Mouse (Mus musculus) WW6 (cell line): ENCODE measurements at regions not wholly inside any gene's neighbourhood (a gene's known extent, or its start where the extent isn't known, plus 50 kb on each side); places are given as distances from the start of the nearest gene placed in this dataset.
"Not testable (repeated sequence)": the region's sequence is repeated elsewhere in the genome, so short reads cannot be mapped to it uniquely, and the experiment has no call there.

Experiments used
- DNase-seq: peaks from one replicate; pipeline ENCODE4 v3.0.0-alpha.2; 2013; ENCODE audit warnings: low read depth, low spot score

DNA sequence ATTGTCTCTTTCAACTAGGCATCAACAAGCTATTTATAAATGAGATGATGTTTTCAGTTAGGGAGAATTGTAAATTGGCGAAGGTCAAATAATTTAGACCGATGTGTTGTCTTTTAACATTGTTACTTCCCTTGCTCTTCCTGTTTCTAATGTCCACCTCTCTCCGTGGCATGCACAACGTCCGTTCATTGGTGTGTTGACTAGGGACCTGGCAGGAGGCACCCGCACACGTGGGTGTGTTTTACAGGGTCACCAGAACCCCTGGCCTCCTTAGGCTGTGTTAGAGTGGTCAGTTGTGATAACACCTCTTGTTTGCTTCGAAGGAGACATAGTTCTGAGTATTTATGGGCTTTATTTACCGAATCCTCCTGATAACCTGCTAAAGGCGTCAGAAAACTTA, 222.8 kb downstream of the Brms1l start:
- DNase-seq = no peak

DNA sequence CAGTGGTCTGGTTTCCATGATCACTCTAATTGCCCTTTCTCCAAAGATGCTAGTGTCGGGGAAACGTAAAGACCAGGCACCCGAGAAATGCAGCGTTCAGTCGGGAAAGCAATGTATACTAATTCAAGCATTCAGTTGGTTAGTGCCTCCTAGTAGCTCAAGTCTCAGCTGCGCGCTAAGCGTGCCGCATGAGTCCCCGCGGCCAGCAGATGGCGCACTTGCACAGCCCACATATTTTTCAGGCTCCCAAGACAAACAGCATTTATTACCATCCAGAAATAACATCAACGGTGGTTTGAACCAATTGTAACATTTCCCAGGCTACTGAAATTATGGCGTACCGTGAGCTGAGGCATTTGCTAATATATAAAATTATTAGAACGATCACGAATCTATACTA, 222.3 kb downstream of the Brms1l start:
- DNase-seq = peak; percentile 40

DNA sequence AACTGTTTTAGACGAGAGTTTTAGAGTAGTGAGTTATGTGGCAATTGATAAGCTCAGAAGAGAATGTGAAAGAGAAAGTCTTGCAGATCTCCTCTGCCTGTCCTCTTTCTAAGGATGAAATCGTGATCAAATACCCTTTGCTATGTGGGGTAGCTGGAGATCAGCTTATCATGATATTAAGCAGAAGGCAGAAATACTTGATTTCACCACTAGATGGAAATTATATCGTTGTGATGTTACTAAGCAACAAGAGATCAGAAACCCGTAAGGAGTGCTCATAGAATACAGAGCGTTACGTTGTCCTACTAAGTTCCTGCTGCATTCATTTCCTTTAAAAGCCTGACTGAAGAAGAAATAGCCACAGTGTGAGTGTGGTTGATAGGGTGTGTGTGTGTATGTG, 219.3 kb downstream of the Brms1l start:
- DNase-seq = no peak

DNA sequence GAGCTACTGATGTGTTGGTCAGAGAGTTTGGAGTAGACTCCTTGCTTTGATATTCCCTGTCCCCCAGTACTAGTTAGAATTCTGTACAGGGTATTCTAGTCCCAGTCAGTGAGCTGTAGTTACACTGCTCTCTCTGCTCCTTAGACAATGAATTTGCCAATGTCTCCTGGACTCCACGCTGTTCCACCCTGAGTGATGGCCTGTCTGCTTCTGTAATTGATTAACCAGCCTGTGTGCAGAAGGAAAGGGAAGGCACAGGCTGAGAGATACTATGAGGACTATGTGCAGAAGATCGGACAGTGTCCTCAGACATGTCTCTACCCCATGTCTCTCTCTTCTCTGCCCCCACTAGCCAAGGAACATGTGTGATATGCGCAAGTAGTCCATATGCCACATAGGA, 209.9 kb downstream of the Brms1l start:
- DNase-seq = no peak

DNA sequence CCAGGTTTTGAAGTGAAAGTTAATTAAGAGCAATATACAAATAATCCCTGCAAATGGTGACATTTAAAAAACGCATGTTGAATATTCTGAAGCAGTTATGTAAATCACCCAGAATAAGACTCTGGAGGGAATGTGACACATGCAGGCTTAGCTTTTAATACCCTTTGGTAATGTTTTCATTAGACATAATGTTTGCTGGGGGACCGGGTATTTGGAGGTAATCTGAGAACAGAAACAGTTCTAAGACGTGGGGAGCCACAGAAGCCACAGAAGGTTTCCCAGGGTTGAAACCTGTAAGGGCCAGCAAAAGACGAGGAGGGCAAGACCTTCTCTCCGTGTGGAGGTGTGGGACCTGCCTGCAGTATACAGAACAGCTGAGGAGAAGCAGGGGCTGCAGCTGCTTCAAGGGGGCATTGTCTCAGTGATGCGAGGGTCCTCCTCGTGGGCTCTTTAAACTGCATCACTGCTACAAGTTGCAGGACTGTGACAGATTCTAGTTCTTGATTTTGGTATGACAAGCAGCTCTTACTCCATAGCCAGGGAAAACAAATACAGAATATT, 184.9 kb downstream of the Brms1l start:
- no peak for DNase-seq

DNA sequence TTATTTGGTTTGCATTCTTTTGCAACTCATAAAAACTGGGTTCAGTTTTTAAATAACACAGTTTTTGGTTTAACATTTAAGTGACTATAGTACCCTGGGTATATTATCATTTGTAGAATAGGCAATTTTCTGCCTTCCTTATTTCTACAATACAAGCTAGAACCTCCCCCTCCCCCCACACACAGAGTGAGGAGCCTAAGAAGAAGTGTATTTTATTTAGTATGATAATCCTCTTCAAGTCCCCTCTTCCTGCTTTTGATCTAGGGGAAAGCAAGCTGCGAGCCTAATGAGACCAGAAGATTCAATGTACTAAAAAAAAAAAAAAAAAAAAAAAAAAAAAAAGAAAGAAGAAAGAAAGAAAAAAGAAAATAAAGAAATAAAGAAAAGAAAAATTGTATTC, 184.4 kb downstream of the Brms1l start:
- no peak for DNase-seq

DNA sequence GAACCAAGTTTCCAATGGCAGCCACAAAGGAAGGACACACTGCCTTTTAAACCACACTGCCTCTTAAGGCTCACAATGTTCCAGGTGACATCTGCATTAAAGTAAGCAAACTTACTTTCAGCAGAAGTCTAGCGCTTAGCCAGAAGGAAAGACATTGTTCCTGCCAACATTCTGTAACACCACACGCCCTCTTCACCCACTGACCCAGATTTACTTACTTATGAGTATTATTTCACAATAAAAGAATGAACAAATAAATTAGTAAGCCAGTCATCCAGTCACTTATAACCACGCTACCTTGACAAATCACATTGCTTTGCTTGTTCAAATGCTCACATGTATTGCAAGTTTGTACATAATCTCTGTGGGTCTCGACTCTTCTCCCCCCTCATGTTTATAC, 173.9 kb downstream of the Brms1l start:
- no peak for DNase-seq

DNA sequence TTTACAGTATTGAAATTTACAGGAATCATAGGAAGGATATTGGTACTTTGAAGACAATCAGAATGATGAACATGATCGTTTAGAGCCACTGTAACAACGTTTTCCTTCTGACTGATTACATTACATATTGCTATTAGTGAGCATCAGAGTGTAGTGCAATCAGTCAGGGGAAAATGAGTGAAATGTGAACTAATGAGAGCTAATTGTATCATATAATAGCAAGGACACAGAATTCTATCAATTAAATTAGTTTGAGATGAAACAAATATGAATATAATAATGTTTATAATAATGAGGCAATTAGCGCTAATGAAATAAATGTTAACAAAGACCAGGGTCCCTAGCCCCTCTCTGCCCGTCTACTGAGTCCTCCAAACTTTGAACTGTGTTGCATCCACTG, 169.7 kb downstream of the Brms1l start:
- no peak for DNase-seq

DNA sequence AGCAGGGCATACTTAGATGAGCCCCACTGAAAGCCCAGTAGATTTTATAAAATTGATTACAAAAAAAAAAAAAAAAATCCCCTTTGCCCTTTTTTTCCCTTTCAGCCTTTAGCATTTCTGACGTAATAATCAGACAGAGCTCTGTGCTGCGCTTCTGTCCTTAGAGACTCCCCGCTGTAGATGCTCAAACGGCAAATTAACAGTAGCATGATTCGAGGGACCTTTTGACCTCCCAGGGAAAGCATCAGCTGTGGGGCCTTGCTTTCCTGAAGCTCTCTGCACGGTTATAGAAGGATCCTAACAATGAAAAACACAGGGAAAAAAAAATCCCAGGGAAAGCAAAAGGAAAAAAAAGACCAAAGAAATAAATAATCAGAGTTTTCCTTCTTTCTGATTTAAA, 169.2 kb downstream of the Brms1l start:
- DNase-seq = no peak

DNA sequence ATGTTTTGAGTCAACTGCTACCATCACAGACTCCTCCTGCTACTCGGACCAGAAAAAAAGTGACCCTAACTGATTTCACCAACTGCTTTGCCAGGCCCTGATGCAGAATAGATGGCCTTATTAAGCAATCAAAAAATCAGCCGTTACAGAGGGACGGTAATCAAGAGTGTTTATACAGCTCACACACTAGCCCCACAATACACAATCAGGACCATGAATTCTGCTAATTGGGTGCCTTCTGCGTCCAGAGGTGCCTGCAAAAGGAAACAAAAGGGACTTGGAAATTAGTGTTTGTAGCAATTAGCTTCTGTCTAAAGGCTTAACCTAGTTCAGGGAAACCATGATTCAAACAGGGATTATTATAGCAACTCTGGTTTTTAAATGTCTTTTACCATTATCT, 168.4 kb downstream of the Brms1l start:
- DNase-seq = no peak

DNA sequence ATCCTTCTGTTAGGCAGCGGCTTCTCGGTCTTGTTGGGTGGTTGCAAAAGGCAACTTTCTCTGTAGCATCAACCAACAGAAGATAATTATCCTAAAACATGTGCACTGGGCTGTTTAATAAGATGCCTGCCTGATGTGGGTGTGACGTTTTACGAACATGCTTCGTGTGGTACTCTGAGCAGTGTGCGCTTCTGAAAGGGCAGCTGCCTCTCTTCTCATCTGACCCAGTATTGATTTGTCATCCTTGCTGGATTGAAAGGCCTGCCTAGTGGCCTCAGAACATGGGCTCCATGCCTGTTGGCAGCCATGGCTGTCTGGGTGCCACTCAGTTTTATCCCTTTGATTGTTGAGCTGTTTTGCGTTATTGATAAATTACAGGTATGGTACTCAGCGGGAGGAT, 167.4 kb downstream of the Brms1l start:
- DNase-seq = no peak

DNA sequence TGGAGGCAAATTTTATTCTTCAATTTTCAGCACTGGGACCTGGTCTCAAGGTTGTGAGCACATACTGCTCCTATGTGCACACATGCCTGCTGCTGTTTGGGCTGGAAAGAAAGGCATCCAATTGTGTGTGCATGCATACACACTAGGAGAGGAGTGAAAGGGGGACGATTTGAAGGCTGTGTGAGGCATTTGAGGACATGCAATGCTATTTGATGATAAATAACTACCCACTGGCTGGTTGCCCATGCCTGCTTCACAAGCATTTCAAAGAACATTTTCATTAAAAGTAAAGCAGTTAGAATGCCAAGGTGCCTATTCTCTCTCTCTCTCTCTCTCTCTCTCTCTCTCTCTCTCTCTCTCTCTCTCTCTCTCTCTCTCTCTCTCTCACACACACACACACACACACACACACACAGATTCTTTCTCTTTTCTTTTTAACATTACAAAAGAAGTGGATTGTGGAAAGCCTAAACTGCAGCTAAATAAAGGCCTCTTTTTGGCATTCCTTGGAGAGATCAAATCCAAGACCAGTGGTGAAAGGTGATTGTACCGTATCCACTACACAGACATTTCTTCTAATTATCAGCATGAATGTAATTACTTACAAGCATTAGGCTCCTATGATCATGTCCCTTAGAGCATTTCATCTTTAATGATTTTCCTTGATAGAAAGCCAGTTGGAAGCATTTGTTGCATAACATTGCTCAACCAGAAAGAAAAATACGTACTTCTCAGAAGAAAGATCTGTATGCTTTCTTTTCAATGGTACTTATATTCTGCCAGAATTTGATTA, 160.7 kb downstream of the Brms1l start:
- DNase-seq = no peak

DNA sequence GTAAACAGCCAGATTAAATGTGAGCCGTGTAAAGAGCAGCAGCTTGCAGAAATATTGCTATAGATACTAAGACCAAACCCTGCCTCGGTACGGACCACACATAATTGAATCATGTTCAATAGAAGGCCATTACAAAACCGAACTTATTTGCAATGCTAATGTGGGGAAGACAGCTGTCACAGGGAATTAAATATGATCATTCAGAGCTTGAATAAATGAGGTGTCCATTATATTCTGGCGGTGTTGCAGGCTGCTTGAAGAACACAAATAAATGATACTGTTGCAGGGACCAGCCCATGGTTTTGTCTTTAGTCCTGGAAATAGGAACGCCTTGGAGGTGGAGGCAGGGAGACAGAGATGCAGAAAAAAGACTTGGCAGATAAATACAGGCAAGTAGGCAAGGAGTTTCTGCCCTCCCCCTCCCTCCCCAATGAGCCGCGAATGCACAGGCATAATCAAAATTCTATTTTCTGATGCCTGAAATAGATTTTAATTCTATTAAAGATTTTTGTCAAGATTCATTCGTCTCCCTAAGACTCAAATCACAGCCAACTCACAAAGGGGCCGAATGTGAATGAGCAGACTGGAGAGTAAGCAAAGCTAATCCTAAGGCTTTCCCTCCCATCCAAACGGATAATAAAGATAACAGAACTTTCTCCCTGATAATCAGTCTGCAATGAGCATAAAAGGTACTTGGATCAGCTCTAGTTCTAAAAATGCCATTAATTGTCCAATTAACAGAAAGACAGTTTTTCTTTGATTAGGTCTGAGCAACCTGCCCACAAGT, 147.6 kb downstream of the Brms1l start:
- no peak for DNase-seq

DNA sequence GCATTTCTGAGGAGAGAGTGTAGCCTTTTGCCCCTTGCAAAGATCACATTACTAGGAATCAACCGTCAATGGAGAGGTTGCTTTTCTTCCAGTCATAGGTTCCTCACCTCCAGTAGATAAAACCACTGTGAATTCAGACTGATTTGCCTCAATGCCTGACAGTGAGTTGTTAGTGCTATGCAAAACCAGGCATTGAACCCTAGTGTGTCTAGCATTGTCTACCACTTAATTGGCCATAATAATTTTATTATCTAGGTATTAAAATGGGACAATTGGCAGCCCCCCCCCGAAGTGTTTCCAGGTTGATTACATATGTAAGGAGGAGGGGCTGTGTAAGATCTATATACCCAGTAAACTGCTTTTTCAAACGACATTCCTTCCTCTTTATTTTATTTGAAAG, 147.0 kb downstream of the Brms1l start:
- no peak for DNase-seq

DNA sequence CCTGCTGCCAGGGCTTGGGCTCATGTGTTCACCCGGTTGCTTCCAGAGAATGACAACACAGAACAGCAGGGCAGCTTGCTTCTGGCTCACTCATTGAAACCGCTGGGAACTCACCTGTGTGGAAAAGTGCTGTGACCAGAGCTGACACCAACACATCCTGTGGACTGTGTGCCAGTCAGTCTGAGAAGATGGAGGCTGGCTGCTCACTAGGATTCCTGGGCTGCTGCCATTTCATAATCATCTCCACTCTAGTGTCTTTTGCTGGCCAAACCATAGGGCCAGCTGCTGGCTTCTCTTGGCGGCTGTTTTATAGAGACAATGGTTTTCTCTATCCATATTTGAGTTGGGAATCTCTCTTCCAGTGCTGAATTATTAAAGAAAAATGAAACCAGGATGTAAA, 138.1 kb downstream of the Brms1l start:
- no peak for DNase-seq

DNA sequence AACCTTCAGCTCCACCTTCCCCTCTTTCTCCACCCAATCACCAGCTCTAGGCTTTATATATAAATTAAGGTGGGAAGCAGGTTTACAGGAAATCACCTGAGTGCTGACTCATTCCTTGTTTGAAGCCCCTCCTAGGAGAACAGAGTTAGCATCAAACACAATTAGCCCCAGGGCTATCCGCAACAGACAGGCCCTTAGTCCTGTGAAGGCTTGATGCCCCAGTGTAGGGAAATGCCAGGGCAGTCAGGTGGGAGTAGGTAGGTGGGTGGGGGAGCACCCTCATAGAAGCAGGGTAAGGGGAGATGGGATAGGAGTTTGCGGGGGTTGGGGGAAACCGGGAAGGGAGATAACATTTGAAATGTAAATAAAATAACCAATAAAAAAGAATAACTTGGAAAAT, 123.2 kb downstream of the Brms1l start:
- not testable (repeated sequence) for DNase-seq

DNA sequence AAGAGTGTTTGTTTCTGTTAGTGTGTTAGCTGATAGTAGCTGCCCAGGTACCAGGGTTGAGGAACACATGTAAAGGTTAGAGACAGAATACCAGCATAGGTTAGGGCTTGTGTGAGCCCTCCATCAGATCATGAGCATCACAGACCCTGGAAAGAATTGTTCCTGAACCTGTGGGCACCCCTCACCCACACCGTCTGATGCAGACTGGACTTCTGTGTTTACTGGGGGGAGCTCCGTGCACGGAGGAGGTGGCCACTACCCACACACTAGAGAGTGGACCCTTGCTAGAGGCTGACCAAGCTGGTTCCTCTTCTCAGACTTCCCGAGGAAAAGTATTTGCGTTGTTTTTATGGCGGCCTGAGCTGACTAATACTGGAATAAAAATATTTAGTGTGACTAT, 104.4 kb downstream of the Brms1l start:
- DNase-seq = no peak

DNA sequence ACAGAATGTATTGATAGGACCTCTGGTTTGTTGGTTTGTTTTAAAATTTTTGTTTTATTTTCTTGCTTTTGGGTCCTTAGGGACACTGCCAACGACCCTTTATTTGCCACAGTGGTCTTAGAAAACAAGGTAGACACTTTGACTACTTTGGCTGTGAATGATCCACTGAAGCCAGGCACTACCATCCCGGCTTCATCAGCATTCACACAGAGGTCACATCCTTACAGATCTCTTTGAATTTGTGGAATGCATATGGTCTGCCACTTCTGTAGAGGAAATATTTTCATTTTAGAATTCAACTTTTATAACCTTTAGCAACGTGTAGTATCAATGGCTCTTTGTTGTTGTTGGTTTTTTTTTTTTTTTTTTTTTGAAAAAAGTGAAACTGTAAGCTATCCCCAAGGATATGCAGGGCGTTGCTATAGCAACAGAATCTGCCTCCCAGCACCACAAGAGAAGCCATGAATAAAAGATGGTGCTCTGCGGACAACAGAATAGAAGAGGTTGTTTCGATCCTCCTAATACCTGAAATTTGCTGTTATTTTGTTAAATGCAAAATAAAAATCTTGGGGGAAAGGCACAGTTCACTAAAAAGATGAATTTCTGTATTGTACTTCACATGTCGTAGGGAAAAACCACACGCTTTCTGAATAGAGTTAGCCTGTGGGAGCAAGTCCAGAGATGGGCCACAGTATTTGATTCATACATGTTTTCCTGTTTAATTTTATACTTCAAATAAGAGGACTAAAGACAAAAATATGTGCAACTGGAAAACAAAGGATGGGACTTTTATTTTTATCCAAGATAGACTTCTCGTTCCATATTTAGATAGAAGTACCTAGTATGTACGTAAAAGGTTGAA, 103.4 kb downstream of the Brms1l start:
- DNase-seq = no peak

DNA sequence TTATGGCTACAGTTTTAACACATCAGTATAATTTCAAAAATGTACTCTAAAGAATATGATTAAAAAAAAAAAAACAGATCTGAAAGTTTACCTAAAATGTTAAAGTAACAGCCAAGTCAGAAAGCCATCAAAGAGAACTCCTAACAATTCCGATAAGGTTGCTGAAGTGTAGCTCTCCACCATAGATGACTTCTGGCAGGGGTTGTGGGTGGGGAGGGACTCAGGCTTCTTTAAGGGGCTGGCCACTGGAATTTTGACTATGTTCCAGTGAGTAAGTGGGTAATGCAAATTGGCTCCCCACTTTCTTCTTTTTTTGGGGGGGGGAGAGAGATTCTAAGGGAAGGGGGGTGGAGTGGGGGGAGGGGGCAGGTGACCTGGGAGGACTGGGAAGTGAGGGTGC, 98.0 kb downstream of the Brms1l start:
- no peak for DNase-seq

DNA sequence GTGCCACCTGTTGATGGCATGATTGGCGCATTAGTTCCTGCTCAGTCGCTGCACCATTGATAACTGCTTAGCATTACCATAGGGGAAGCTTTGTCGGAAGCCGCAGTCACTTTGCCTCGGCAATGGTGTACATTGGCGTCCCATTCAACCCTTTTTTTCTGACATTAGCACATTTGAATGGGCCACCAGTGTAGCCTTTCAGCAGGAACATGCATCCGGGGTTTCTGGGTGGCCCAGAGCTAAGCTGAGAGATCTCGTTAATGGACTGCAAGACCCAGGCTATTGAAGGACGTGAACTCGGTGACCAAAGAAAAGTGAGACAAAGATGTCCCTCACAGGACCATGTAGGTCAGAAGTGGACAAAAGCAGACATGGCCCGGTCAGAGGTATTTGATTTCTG, 97.3 kb downstream of the Brms1l start:
- no peak for DNase-seq

DNA sequence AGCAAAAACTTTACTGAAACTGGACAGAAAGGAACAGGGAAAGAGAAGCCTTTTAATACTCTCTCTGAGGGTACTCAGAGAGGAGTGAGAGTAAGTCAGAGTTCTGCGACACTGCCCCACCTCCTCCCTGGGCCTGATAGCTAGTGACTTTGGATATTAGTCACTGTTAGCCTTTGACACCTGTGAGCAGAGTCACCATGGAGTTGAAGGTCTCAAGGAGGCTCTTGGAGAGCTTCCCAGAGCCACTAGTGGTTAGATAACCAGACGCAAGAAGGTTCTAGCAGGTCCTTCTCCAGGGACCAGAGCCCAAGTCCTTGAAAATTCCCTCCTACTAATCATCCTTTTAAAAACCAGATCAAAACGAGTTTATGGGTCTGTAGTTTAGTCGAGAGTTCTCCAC, 94.3 kb downstream of the Brms1l start:
- no peak for DNase-seq

DNA sequence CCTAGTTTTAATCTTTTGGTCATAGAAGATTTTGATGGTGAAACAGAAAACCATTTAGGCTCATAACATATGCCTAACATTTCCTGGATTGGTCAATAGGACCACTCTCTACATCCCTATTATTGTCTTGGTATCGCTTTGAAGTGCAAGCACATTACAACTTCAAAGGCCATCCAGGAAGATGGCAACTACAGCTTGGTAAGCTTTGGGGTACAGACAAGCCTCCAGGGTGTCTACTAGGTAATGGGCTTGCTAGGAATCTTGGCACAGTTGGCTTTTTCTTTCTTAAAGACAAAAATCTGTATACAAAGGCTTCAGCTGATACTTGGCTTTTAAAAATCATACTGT, 90.8 kb downstream of the Brms1l start:
- DNase-seq = no peak
